Mouse (Mus musculus): ENCODE results near the gene Mpp4.

Gene Mpp4

GRCm38 (mm10) chr1:59163030-59163461 lies at the start of gene Mpp4:
Gene Mpp4 (minus strand): TSS chr1:59163389.
- DNase-seq (ENCODE audit: low read depth): no peak

DNA sequence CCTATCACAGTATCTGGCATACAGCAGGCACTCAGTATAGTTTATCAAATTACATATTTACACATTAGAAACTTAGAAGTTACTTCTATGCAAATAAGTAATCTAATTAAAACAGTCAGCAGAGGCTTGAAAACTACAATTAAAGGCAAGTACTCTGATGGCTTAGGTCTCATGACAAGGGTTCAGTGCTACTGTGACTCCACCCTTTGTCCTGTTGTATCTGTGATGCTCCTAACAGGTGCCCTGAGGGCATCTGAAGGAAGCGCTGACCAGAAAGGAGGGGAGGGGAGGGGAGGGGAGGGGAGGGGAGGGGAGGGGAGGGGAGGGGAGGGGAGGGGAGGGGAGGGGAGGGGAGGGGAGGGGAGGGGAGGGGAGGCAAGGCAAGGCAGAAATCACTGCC lies 49.8 kb upstream of the Mpp4 start:
- DNase-seq (ENCODE audit: low read depth): no peak

GRCm38 (mm10) chr1:59212076-59212779 lies 49.0 kb upstream of the Mpp4 start:
- DNase-seq (ENCODE audit: low read depth): no peak

DNA sequence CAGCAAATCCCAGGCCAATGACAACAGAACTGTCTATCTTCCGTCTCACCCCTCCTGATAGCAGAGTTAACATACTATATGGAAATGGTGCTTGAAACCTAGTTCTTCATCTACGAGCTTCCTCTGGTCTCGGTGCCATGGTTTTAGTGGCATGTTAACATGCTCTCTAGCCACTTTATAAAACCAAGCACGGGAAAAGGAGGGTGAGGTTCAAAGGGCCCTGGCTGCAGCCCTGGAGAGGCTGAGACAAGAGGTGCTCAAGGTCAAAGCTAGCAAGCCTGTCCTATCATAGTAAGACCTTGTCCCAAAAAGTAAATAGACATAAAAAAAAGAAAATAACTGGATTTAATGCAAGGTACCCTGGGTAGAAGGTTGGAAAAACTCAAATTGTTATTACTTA lies 48.5 kb upstream of the Mpp4 start:
- no peak for DNase-seq (ENCODE audit: low read depth)

GRCm38 (mm10) chr1:59208331-59208730 lies 45.1 kb upstream of the Mpp4 start:
- DNase-seq (ENCODE audit: low read depth): no peak

GRCm38 (mm10) chr1:59204489-59204888 lies 41.3 kb upstream of the Mpp4 start:
- DNase-seq (ENCODE audit: low read depth): no peak

- no peak for DNase-seq (ENCODE audit: low read depth)
Measured at GRCm38 (mm10) chr1:59202367-59202766, 39.2 kb upstream of the Mpp4 start.

DNA sequence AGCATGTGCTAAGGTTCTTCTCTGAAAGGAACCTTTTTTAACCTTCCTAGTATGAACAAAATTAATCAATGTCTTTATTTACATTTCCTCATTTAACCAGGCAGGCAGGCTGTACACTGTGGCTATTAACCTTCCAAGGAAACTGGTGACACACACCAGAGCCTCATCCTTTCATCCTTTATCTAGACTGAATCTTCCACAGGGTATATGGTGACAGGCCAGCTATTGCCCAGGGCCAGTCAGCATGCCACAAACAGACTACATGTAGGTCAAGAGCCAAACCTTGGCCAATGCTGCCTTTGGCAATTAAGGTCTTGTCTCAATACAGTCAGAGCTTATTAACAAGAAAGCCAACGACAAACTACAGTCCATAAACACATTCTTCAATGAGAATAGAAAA lies 38.4 kb upstream of the Mpp4 start:
- DNase-seq (ENCODE audit: low read depth): no peak

DNA sequence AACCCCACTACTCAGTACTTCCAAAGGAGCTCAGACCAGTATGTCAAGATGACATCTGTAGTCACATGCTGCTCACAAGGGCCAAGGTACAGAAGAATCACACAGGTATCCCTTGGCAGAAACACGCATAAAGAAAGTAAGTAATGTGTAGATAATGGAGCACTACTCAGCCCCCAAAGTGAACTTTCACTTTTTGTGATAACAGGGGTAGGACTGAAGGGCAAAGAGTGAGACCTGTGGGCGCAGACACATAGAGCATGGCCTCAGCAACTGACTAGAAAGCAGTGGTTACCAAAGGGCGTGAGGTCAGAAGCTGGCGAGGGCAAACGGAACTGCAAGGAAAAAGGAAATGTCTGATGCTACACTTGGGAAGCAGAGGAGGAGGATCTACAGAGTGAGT lies 37.8 kb upstream of the Mpp4 start:
- DNase-seq (ENCODE audit: low read depth): no peak

- DNase-seq (ENCODE audit: low read depth): no peak
Measured at GRCm38 (mm10) chr1:59194979-59195378, 31.8 kb upstream of the Mpp4 start.

- DNase-seq (ENCODE audit: low read depth): no peak
Measured at GRCm38 (mm10) chr1:59187786-59188185, 24.6 kb upstream of the Mpp4 start.

GRCm38 (mm10) chr1:59186317-59186716 lies 23.1 kb upstream of the Mpp4 start:
- no peak for DNase-seq (ENCODE audit: low read depth)

DNA sequence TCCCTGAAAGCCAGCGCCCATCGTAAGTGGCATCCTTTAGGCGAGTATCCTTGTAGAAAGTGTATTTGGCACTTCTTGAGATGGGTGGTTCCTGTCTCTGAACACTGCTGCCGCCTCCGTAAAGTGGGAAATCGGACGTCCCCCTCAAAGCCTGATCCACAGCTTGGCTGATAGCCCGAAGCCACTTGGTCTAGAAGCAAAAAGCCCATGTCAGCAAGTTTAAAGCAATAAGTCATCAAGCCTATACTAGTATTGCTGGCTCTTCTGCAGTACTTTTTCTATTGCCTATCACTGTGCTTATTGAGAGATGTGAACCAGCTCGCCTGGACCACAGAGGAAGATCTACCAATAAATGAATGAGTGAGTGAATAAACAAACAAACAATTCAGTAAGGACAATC lies 22.2 kb upstream of the Mpp4 start:
- DNase-seq (ENCODE audit: low read depth): no peak

DNA sequence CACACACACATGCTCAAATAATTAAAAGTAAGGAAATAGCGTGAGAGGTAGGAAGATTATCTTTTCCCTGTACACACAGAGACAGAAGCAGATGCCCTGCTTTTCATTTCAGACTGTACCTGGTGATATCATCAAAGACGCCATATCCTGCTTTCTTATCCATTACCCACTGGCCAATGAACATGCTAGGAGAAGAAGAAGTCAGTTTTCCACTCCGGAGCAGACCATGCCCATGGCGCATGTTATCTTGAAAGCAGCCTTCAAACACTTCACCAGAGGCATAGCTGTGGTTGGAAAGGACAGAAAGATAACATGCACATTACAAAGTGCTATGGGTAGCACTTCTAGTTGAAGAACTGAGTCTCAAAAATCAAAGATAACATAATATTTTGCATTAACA lies 19.9 kb upstream of the Mpp4 start:
- DNase-seq (ENCODE audit: low read depth): no peak

- no peak for DNase-seq (ENCODE audit: low read depth)
Measured at GRCm38 (mm10) chr1:59182373-59182772, 19.2 kb upstream of the Mpp4 start.

DNA sequence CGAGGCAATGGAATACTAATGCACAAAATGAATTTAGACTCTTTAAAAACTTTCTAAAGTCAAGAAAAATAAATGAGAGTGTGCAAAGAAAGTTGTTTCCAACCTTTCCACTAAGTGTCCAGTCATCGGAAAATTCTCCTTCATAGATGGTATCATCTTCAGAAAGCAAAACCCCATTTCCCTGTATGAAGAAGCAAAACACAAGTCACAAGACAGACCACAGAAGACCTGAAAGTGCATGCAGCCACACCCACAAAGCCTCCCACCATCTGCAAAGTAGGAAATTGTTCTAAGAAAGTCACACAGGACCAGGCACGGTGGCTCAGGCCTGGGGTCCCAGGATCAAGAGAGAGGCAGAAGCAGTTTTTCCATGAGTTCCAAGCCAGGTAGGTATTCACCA lies 16.8 kb upstream of the Mpp4 start:
- DNase-seq (ENCODE audit: low read depth): no peak

DNA sequence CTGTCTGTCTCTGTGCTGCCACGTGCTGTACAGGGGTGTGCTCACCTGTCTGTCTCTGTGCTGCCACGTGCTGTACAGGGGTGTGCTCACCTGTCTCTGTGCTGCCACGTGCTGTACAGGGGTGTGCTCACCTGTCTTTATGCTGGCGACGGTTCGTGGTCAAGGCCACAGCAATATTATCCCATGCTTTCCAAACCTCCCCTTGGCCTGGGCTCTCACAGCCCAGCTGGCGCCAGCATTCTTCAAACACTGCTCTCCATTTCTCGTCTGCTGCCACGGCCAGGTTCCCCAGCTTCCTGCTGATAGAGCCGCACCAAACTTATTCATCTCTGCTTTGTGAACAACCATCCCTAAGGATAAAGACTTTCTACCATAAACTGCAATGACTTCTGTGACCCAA lies 15.2 kb upstream of the Mpp4 start:
- no peak for DNase-seq (ENCODE audit: low read depth)

- DNase-seq (ENCODE audit: low read depth): no peak
Measured at GRCm38 (mm10) chr1:59174514-59175373, 11.6 kb upstream of the Mpp4 start.

DNA sequence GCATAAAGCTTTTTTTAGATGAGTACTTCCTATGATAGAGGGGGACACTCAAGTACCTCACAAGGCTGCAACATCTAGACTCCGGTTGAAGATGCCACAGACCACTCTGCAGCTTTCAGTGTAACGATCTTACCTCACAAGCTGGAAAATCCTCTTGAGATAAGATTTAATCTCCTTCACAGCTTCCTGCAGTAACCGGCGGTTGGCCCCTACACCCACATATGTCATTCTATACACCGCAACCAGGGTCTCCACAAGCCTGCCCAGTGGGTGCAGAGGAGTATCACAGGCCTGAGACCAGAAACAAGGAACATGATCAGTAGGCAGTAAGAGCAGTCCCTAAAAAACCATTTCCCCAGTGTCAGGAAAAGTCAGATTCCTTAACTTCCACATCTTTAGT lies 9.8 kb upstream of the Mpp4 start:
- DNase-seq (ENCODE audit: low read depth): no peak

- no peak for DNase-seq (ENCODE audit: low read depth)
Measured at GRCm38 (mm10) chr1:59171875-59172274, 8.7 kb upstream of the Mpp4 start.

DNA sequence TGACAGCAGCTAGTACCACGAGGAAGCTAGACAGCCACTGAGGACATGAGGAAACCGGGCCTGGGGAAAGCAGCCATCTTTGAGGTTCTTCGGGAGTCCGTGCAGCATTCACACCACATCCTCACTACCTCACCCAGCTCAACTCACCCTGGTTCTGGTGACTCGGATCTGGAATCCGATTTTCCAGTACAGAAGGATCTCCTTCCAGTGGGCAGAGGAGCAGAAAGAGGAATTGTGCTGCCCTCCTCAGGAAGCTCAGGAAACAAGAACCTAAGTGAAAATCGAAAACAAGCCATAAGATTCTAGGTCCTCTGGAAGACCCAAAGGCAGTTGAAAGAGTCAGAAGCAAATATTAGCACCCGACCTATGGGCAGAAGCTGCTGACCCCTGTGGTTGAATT lies 7.1 kb upstream of the Mpp4 start:
- DNase-seq (ENCODE audit: low read depth): no peak

GRCm38 (mm10) chr1:59169586-59169985 lies 6.4 kb upstream of the Mpp4 start:
- no peak for DNase-seq (ENCODE audit: low read depth)

- no peak for DNase-seq (ENCODE audit: low read depth)
Measured at GRCm38 (mm10) chr1:59168556-59168955, 5.4 kb upstream of the Mpp4 start.
